Mouse (Mus musculus) heart, adult 2 months (tissue): ENCODE data around the gene Nrp1.

Experiments used
- CTCF ChIP-seq: fragments of 200-600 bp; IDR thresholded peaks from 2 replicates; pipeline ENCODE4 v1.8.1; 2022; ENCODE audit warnings: antibody characterized with exemption, mild to moderate bottlenecking, moderate library complexity
- EP300 ChIP-seq: fragments of 200-500 bp; IDR thresholded peaks from 2 replicates; pipeline ENCODE4 v1.6.1; 2011; ENCODE audit warnings: low read depth, low read length, control low read depth; ENCODE audit not compliant: insufficient read depth
- POLR2A ChIP-seq: fragments of 200-500 bp; IDR thresholded peaks from 2 replicates; pipeline ENCODE4 v1.6.1; 2011; ENCODE audit warnings: mild to moderate bottlenecking, low read depth, low read length, control low read depth; ENCODE audit not compliant: insufficient read depth

DNA sequence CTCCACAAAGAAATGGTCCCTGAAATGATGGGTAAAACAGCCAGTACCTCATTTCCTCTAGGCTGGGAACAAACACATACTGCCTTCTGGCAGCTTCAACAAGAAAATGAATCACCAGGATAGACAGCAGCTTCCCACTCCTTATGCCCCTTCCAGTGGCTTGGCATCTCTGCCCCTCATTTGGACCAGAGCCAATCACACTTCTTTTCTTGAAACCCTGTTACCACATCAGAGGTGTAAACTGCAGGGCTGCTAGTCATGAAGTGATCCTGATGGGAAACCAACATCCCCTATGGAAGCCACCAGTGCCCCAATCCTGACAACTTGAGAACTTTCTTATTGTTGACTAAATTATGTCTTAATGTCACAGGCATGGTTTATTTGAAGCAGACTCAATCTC is 150.3 kb downstream of the Nrp1 start:
- no peak for TF ChIP-seq CTCF
- no peak for TF ChIP-seq POLR2A
- no peak for TF ChIP-seq EP300
